Mouse (Mus musculus): Measurements from ENCODE around the gene Rnf144a. TPM values are rescaled to one million over a fixed set of nuclear protein-coding genes. Genes with fewer than 3 reads are reported as not detected.

The Rnf144a gene
- total and polyA plus RNA-seq, 3 experiments: not detected

DNA sequence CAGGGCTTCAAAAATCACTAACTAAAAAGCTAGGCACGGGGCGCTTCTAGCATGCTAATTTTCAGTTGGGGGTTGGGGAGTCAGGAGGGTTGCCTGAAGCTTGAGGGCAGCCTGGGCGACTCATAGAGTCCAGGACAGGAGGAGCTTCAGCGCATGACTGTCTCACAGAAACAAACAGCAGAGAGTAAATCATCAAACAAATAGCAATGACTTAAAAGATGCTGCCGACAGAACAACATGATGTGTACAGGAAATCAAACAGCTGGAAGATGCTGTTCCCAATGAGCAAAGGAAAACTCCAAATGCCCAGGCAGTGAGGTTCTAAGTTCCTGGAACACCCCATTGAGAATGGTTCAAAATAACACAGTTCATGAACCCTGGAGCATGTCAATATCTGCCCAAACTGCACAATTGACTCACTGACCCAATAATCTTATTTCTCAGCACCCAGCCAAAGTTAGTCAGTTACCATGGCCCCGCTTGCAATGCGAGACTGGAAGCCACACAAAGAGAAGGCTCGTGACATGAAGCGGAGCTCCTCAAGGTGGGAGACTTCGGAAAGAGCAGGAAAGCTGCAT lies 54.0 kb downstream of the Rnf144a start:
- H3K27me3 ChIP-seq (ENCODE audit: control insufficient read depth in 1 of 2, insufficient read depth in 2 of 2, low read length in 2 of 2): no peaks in the 10 kb centered on the region
- H3K4me3 ChIP-seq (ENCODE audit: control insufficient read depth in 1 of 2, insufficient read depth in 1 of 2, low read depth in 2 of 2, low read length in 2 of 2): no peak overlapping the region
- no peak overlapping the region for H3K9ac ChIP-seq (ENCODE audit: control insufficient read depth, low read depth, low read length, poor library complexity, severe bottlenecking)
- no peak overlapping the region for H3K27ac ChIP-seq (ENCODE audit: control insufficient read depth, low read depth, low read length)
- no peaks in the 10 kb centered on the region for H3K4me1 ChIP-seq (ENCODE audit: control insufficient read depth in 1 of 2, insufficient read depth in 2 of 2, low read length in 2 of 2)
- no peaks in the 10 kb centered on the region for H3K36me3 ChIP-seq (ENCODE audit: control insufficient read depth in 1 of 2, insufficient read depth in 2 of 2, low read length in 2 of 2)
- H3K79me2 ChIP-seq (ENCODE audit: control insufficient read depth, insufficient read depth, low read length, poor library complexity): no peaks in the 10 kb centered on the region
- TF ChIP-seq ELF1 (IDR thresholded peaks at IDR 0.05; ENCODE audit: low read depth, low read length) (no peak), ZC3H11A (IDR thresholded peaks at IDR 0.05; ENCODE audit: low read depth, low read length) (no peak), EP300 (IDR thresholded peaks at IDR 0.05; ENCODE audit: low read depth in 1 of 2, low read length in 2 of 2) (no peak), MXI1 (IDR thresholded peaks at IDR 0.05; ENCODE audit: low read depth, low read length) (no peak)
- no peaks in the 10 kb centered on the region for H3K9me3 ChIP-seq (replicated peaks; ENCODE audit: insufficient read depth, low read length)
- DNase-seq (ENCODE audit: low read depth, low spot score): no peak

DNA sequence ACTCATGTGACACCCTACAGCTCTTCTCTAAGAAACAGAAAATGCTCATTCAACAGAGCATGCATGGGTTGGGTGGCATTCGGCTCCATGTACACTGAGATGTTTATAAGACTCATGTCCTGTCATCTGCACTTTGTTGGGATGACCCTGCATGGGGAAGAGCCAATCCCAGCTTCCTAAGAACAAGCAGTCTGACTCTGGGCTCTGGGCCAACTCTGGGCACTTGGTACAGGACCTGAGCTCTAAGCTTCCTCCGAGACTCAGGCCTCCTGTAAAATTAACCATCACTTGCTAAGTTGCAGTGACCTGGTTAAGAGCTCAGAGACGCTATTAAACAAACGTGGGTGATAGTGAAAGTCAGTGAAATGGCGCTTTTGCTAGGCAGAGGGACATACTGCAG lies 55.2 kb downstream of the Rnf144a start:
- Histone ChIP-seq H3K4me1 (ENCODE audit: control insufficient read depth in 1 of 2, insufficient read depth in 2 of 2, low read length in 2 of 2) (no peaks in the 10 kb centered on the region), H3K9ac (ENCODE audit: control insufficient read depth, low read depth, low read length, poor library complexity, severe bottlenecking) (no peak overlapping the region), H3K4me3 (ENCODE audit: control insufficient read depth in 1 of 2, insufficient read depth in 1 of 2, low read depth in 2 of 2, low read length in 2 of 2) (no peak overlapping the region), H3K9me3 (replicated peaks; ENCODE audit: insufficient read depth, low read length) (no peaks in the 10 kb centered on the region), H3K27ac (ENCODE audit: control insufficient read depth, low read depth, low read length) (no peak overlapping the region), H3K36me3 (ENCODE audit: control insufficient read depth in 1 of 2, insufficient read depth in 2 of 2, low read length in 2 of 2) (no peaks in the 10 kb centered on the region), H3K27me3 (ENCODE audit: control insufficient read depth in 1 of 2, insufficient read depth in 2 of 2, low read length in 2 of 2) (no peaks in the 10 kb centered on the region), H3K79me2 (ENCODE audit: control insufficient read depth, insufficient read depth, low read length, poor library complexity) (no peaks in the 10 kb centered on the region)
- TF ChIP-seq USF2 (IDR thresholded peaks at IDR 0.05; ENCODE audit: borderline replicate concordance in 1 of 2, insufficient read depth in 1 of 2, low read depth in 1 of 2, low read length in 2 of 2): no peak
- no peak for TF ChIP-seq POLR2AphosphoS5 (IDR thresholded peaks at IDR 0.05; ENCODE audit: borderline replicate concordance, low read depth, low read length)
- no peak for TF ChIP-seq UBTF (IDR thresholded peaks at IDR 0.05; ENCODE audit: borderline replicate concordance, insufficient read depth, low read depth, low read length)
- no peak for TF ChIP-seq TCF12 (IDR thresholded peaks at IDR 0.05; ENCODE audit: low read depth, low read length)
- TF ChIP-seq ZC3H11A (IDR thresholded peaks at IDR 0.05; ENCODE audit: low read depth, low read length): no peak
- no peak for TF ChIP-seq KAT2A (conservative IDR thresholded peaks at IDR 0.05; ENCODE audit: low read depth, low read length)
- TF ChIP-seq GATA1 (IDR thresholded peaks at IDR 0.05; ENCODE audit: low read depth, low read length): no peak
- TF ChIP-seq E2F4 (IDR thresholded peaks at IDR 0.05; ENCODE audit: borderline replicate concordance, low read depth, low read length): no peak
- no peak for TF ChIP-seq RAD21 (IDR thresholded peaks at IDR 0.05; ENCODE audit: low read depth, low read length)
- TF ChIP-seq POLR2AphosphoS2 (IDR thresholded peaks at IDR 0.05; ENCODE audit: low read length): no peak
- TF ChIP-seq TAL1 (IDR thresholded peaks at IDR 0.05; ENCODE audit: low read length): no peak
- no peak for TF ChIP-seq JUND (IDR thresholded peaks at IDR 0.05; ENCODE audit: low read depth, low read length)
- TF ChIP-seq MAZ (IDR thresholded peaks at IDR 0.05; ENCODE audit: low read depth, low read length): no peak
- TF ChIP-seq ZMIZ1 (IDR thresholded peaks at IDR 0.05; ENCODE audit: low read depth, low read length): no peak
- TF ChIP-seq MYC (IDR thresholded peaks at IDR 0.05; ENCODE audit: low read depth, low read length): no peak
- no peak for TF ChIP-seq BHLHE40 (IDR thresholded peaks at IDR 0.05; ENCODE audit: borderline replicate concordance, low read depth, low read length)
- TF ChIP-seq ETS1 (IDR thresholded peaks at IDR 0.05; ENCODE audit: low read depth, low read length): no peak
- TF ChIP-seq USF1 (IDR thresholded peaks at IDR 0.05; ENCODE audit: low read depth, low read length): no peak
- DNase-seq (ENCODE audit: low read depth, low spot score): no peak

Measured in MEL (cell line).